Mouse (Mus musculus) stomach, postnatal 0 days (tissue): ENCODE data around the gene Lrch1.

Source experiments
- CTCF ChIP-seq: IDR thresholded peaks from 2 replicates; pipeline ENCODE4 v1.5.1; 2016; ENCODE audit warnings: antibody characterized with exemption, low read depth, mild to moderate bottlenecking, moderate library complexity
- EP300 ChIP-seq: optimal IDR thresholded peaks from 2 replicates; pipeline ENCODE3; 2016; ENCODE audit warnings: antibody characterized with exemption

DNA sequence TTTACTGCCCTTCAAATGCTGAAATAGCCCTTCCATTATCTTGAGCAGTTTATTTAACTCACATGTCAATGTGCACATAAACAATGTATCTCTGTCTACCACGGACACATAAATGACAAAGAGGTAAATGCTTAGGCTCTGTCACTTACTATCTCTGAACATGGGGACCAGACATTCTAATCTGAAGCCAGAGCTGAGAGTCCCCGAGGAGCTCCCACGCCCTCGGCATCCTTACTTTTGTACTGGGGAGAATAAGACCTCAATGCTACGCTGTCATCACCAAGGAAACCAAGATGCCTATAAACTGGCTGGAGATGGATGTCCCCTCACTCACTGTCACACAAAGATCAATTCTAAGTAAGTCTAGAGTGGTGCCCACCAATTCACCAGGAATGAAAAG lies 157.1 kb downstream of the Lrch1 start:
- TF ChIP-seq CTCF (no peak), EP300 (no peak)
